ENCODE assay signal across 18 mouse cellular contexts in the genomic region with DNA sequence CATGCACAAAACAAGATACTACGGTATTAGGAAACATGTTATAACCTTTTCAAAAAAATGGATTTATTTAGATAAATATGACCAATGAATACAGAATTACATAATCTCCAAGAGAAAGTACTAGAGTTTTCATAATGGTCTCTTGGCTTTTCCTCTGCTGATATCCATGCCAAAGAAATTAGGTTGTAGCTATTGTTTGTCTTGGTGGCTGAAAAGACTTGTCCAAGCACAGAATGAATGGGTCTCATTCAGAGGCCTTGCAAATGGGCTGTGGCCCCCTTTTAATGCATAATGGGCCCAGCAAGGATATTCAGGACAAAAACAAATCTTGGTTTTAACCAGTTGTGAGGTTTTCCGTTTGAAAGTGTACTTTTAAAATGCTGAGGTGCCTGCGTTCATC. TPM values are rescaled to one million over a fixed set of nuclear protein-coding genes. Genes with fewer than 3 reads are reported as not detected.
DNase-seq lines count a peak whose midpoint lies in the region; ATAC-seq lines count a peak whose summit lies in the region.
"Had no signal": no experiment of that assay in that cellular context is flagged by ENCODE, and none has a peak within 500 bp of the region (broad histone marks: within the 10 kb centered on the region; RNA-seq: fewer than 3 reads in every experiment).

No protein-coding gene starts in this region.

- no peak for DNase-seq in cerebellum, adult 8-10 months
- peak; percentile 18 for DNase-seq in layer of hippocampus, adult 11-12 months (ENCODE audit: low spot score)
- no peak for DNase-seq in layer of hippocampus, postnatal 10 days (ENCODE audit: low spot score in 2 of 2)
- DNase-seq in right cerebral cortex, postnatal 10 days (ENCODE audit: low spot score in 2 of 2) = peak; percentile 37 to 50
- no peak for DNase-seq in right cerebral cortex, postnatal 4 days
- DNase-seq in adrenal gland, adult 8-10 months = no peak
- no peak for DNase-seq in testis, postnatal 10 days (ENCODE audit: low spot score)
- DNase-seq: adrenal gland, adult 2 months; cerebellum, adult 18-20 months; gastrocnemius, postnatal 14 days; kidney, adult 18-20 months; kidney, postnatal 10 days; lung, embryonic 14.5 days; retina, postnatal 1 day; spleen, adult 18-20 months had no signal

- ATAC-seq in cerebellum, adult (ENCODE audit: insufficient number of reproducible peaks, low FRiP score, low TSS enrichment) = peak; percentile 36; the same call in 1 of the 2 replicates
- ATAC-seq: liver, embryonic 12.5 days; midbrain, embryonic 13.5 days had no signal

RNA-seq across cellular contexts. Expression of a gene that starts 43.1 kb away (rescaled TPM):
- total RNA-seq in layer of hippocampus, postnatal 10 days (2021) = 10 to 100 TPM; 12.3 to 13.5 TPM
- total RNA-seq in adrenal gland, adult 8-10 months (2022) = 10 to 100 TPM; 19.4 to 27.2 (median 21.3) TPM

Comparison
In these comparisons a context has a peak if more than half of its experiments do, and no peak if none do; other contexts are left out.
1. DNase-seq: peak in layer of hippocampus, adult 11-12 months (single experiment) and right cerebral cortex, postnatal 10 days (2 of 2); none in cerebellum, adult 8-10 months (single experiment), layer of hippocampus, postnatal 10 days (0 of 2), right cerebral cortex, postnatal 4 days (single experiment), adrenal gland, adult 8-10 months (single experiment) and testis, postnatal 10 days (single experiment).